Mouse (Mus musculus) c-Kit-positive CD71-positive TER-119-negative erythroid progenitor cells, embryonic 14.5 days (primary cell): Measurements from ENCODE around the gene Mettl24.

ENCODE experiments used
- DNase-seq: peaks from one replicate; pipeline ENCODE4 v3.0.0-alpha.2; 2013; ENCODE audit warnings: low read depth

Mettl24 gene

DNA sequence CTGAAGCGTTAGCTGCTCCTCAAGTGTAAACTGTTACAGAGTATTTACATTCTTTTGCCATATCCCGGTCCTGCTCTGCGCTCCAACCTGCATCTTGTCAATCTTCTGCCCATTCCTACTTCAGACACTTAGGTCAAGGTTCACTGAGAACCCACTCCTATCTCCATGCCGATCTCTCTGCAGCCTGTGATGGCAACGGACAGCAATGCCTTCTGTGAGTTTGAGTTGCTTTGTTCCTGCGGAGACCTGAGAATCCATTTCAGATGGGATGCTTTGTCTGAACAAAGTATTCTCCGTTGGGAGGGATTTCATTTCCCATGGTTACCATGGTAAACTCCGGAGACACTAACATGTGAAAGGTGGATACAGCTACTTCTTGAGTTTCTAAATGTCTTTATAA lies 2.6 kb downstream of the Mettl24 start:
- no peak for DNase-seq

GRCm38 (mm10) chr10:40686976-40687375 lies 3.9 kb downstream of the Mettl24 start:
- no peak for DNase-seq

DNA sequence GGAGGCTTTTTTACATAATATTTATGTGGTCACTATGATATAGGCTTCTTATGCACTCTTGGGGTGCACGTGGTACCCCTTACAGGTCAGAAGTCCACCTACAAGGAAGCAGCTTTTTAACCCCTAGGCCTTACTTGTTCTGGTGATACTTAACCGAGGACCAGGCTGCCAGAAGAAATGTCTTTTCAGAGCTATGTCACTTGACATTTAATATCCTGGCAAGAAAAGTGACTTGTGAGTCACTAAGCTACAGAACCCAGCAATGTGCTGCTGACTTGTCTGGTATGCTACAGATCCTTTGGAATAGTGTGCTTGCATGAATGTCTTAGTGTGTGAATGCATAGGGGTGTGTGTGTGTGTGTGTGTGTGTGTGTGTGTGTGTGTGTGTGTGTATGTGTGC lies 4.3 kb downstream of the Mettl24 start:
- no peak for DNase-seq

- no peak for DNase-seq
Observed at GRCm38 (mm10) chr10:40688266-40688665, 5.2 kb downstream of the Mettl24 start.

GRCm38 (mm10) chr10:40688873-40689272 lies 5.8 kb downstream of the Mettl24 start:
- DNase-seq: no peak

- DNase-seq: no peak
Observed at GRCm38 (mm10) chr10:40698652-40699051, 15.6 kb downstream of the Mettl24 start.

DNA sequence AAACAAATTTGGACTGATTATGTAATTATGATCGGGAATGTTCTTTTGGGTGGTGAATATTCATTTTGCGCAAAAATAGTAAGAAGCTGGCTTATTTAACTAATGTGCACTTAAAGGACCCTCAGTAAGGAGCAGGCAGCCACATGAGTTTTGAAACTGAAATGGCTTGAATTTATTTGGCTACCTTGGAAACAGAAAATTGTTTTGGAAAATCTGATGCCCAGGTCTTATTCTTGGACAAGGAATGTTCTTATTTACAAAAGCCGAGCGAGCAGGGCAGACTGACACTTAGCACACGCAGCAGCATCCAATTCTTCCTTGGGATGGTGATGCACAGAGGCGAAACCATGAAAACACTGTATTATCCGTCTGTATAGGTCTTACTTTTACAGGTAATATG lies 28.0 kb downstream of the Mettl24 start:
- DNase-seq: no peak

DNA sequence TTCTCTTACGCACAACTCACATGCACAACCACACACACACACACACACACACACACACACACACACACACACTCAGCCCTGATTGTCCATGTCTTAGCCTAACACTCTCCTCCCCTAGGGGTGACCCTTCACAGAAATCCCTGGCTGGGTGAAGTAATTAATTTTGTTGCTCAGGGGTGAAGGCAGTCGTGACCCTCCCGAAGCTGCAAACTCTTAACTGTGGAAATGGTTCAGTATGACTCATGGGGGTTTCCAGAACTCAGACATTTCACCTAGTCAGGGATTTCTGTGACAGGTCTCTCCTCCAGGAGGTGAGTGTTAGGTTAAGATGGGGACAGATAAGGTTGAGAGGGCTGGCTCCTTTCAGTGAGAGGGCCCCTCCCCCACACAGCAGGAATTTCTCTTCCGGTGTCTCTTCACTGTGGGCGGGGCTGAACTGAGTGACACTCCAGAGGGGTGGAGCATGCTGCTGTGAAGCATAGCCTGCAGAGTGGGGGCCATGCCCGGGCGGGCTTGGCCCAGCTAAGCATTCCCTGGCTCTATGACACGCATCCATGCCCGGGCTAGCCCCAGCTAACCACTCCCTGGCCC lies 30.0 kb downstream of the Mettl24 start:
- no peak for DNase-seq

DNA sequence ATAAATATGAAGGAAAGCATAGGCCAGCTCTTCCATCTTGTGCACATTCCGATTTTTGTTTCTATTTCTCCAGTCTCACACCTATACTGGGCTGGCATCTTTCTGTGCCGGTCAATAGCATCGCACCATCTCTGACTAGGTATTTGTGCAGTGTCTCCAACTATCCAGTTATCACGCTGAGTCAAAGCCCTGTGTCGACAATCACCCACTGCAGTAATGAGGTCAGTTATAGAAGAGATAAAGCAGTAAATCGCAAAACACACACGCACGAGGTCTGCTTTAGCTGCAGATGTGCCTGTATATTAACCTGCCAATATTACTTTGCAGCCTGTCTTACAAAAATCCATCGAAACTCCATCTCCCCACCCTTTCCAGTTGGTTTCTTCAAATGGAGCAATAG lies 30.7 kb downstream of the Mettl24 start:
- DNase-seq: no peak

DNA sequence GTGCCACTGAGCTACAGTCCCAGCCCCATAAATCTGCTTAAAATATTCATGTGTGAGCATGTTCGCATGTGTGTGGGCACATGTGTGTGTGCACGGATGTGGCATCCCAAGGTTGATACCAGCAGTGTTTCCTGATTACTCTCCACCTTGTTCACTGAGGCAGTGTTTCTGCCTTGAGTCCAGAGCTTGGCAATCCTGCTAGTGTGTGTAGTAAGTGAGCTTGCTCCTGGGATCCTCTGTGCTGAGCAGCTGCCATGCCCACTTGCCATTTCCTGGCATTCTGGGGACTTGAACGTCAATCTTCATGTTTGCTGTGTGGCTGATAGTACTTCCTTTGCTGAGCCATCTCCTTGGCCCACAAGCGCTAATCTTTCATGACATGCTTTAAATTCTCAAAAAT lies 32.1 kb downstream of the Mettl24 start:
- no peak for DNase-seq

DNA sequence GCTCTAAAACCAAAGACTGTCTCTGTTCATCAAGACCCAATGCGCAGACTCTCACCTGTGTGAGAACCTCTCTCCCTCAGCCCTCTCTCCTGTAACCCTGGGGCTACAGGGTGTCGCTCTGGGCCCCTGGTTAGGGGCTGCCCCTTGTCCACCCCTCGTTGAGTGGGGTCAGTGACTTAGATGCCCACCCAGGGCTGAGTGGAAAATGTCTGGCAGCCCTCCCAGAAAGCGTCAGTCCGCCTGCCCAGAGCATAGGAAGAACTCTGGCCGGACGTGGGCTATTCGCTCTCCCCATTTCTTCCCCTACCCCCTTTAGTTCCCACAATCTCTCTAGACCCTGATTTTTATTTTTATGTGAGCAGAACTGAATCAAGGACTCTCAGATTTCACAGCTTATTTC lies 33.2 kb downstream of the Mettl24 start:
- no peak for DNase-seq

GRCm38 (mm10) chr10:40716713-40717112 lies 33.6 kb downstream of the Mettl24 start:
- DNase-seq: no peak

- DNase-seq: no peak
Observed at GRCm38 (mm10) chr10:40718362-40718761, 35.3 kb downstream of the Mettl24 start.

GRCm38 (mm10) chr10:40719062-40719461 lies 36.0 kb downstream of the Mettl24 start:
- DNase-seq: no peak

DNA sequence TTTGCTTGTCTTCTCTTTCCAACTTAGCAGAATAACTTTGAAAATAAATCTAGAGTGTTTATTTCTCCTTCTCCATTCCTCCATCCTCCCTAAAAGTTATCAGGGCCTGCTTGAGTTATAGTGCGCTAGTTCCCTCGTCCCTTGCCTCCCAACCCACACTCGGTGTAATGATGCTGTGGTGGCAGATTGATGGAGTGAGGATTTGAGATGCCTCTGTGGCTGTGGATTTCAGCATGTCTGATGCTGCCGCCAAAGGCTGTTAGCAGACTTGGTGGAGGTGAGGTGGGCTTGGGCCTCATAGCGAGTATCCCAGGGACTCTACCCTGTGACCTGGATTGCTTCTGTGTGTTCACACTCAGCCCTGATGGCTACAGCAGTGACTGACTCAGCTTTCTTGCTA lies 37.8 kb downstream of the Mettl24 start:
- no peak for DNase-seq

DNA sequence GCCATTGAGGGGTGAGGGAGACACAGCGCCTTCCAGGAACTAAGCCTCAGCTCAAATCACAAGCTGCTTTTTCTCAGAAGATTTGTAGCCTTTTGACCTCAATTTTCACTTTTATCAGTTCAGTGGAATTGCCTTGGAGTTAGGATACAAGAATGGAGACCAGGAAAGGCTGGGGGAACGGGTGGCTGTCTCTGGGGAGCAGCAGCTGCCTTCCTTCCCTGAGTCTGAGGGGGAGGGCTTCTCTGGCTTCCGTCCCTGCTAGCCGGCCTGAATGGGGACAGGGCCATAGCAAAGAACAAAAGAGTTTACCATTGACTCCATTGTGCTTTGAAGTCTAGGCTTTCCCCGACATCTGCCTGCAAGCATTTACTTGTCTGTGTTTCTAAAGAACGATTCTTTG lies 41.3 kb downstream of the Mettl24 start:
- DNase-seq: no peak

- no peak for DNase-seq
Observed at GRCm38 (mm10) chr10:40725066-40725465, 42.0 kb downstream of the Mettl24 start.

DNA sequence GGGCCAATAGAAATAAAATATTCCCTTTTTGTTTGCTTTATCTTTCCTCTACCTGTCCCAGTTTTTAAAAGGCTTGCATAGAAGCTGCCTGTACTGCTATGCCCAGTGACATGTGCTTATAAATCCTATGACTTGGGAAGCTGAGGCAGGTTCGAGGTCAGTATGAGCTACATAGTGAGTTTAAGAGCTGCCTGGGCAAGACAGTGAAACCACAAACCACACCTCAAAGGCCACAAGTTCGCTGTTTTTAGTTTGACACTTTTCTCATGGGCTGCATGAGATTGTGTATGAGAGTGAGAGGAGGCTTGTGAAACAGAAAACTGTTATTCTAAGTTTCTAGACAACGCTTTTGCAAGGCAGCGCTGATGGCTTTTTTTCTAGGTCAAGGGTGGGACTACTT lies 42.4 kb downstream of the Mettl24 start:
- DNase-seq: no peak

GRCm38 (mm10) chr10:40726288-40726902 lies 43.3 kb downstream of the Mettl24 start:
- DNase-seq: no peak

DNA sequence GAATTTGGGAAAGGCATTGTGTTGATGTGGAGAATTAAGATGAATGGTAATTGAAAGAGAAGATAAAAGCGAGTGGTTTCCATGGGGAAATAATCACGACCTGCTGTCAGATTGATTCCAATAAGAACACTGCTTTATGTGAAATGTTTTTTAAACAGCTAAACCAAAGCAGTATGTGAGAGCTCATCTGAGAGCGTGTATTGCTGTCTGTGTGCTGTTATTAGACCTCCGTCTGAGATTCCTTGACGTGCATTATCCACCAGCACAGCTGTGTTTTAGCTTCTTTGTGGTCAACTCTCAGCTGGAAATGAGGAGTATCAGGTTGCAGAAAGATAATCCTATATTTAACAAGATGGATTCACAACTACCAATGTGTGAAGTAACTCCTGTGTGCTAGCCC lies 43.9 kb downstream of the Mettl24 start:
- no peak for DNase-seq

- DNase-seq: no peak
Observed at GRCm38 (mm10) chr10:40730200-40730599, 47.1 kb downstream of the Mettl24 start.

- DNase-seq: no peak
Observed at GRCm38 (mm10) chr10:40733291-40733690, 50.2 kb downstream of the Mettl24 start.

GRCm38 (mm10) chr10:40736172-40736571 lies 53.1 kb downstream of the Mettl24 start:
- no peak for DNase-seq
